Mouse (Mus musculus) forebrain, embryonic 11.5 days (tissue): ENCODE measurements around the gene Col5a3. TPM values are rescaled to one million over a fixed set of nuclear protein-coding genes. Genes with fewer than 3 reads are reported as not detected.

Source experiments
- ATAC-seq: fragments of 200-750 bp; cut with Nextera tagmentation; replicated peaks from 2 replicates; pipeline ENCODE4 v1.8.0; 2017; ENCODE audit warnings: moderate TSS enrichment; ENCODE audit not compliant: low FRiP score
- DNase-seq: peaks from one replicate; pipeline ENCODE4 v3.0.0-alpha.2; 2017; ENCODE audit warnings: low spot score
- H3K27ac ChIP-seq: fragments of 300-500 bp; sonication (generic); 2 replicates; pipeline ENCODE4 v1.5.1; 2014; ENCODE audit warnings: low read depth, low read length
- H3K27me3 ChIP-seq: fragments of 300-500 bp; sonication (generic); 2 replicates; pipeline ENCODE4 v1.6.1; 2014; ENCODE audit warnings: mild to moderate bottlenecking, low read length, mixed read lengths; ENCODE audit not compliant: control insufficient read depth, insufficient read depth
- H3K36me3 ChIP-seq: fragments of 300-500 bp; sonication (generic); 2 replicates; pipeline ENCODE4 v1.6.1; 2014; ENCODE audit warnings: mild to moderate bottlenecking, low read length, moderate library complexity, mixed read lengths; ENCODE audit not compliant: control insufficient read depth, insufficient read depth
- H3K4me1 ChIP-seq: fragments of 300-500 bp; sonication (generic); replicated peaks from 2 replicates; pipeline ENCODE4 v1.6.1; 2014; ENCODE audit warnings: low read length, mixed read lengths; ENCODE audit not compliant: control insufficient read depth, insufficient read depth
- H3K4me2 ChIP-seq: fragments of 300-500 bp; sonication (generic); 2 replicates; pipeline ENCODE4 v1.6.1; 2014; ENCODE audit warnings: low read depth, mild to moderate bottlenecking, low read length, moderate library complexity, mixed read lengths; ENCODE audit not compliant: severe bottlenecking
- H3K4me3 ChIP-seq: fragments of 300-500 bp; sonication (generic); 2 replicates; pipeline ENCODE4 v1.5.1; 2014; ENCODE audit warnings: low read depth, low read length
- H3K9ac ChIP-seq: fragments of 300-500 bp; sonication (generic); 2 replicates; pipeline ENCODE4 v1.6.1; 2014; ENCODE audit warnings: low read length
- H3K9me3 ChIP-seq: fragments of 300-500 bp; sonication (generic); 2 replicates; pipeline ENCODE4 v1.6.1; 2016; ENCODE audit warnings: low read length, mixed read lengths; ENCODE audit not compliant: control insufficient read depth
- WGBS: fragments of 180-500 bp; shearing (Covaris S2); extraction: QIAGEN DNeasy Blood & Tissue Kit; methylation state at CpG from one replicate; pipeline ENCODE4 v1.1.7; 2014; 5-methylcytosine and 5-hydroxymethylcytosine counted together
- polyA plus RNA-seq: library from polyadenylated mRNA; unstranded; fragments of >200 nt; fragmentation: Nextera tagmentation; extraction: Ambion mirVana; gene quantifications from 2 replicates; pipeline ENCODE4 v1.2.1, GENCODE M21; 2014

Gene Col5a3
- polyA plus RNA-seq, 1 experiment from 2014 or later: 0.52 TPM

- Histone ChIP-seq H3K4me3 (no peak overlapping the region), H3K27ac (no peak overlapping the region), H3K4me2 (no peak overlapping the region), H3K4me1 (0 out of 2 replicates have a peak, but pooled peaks cover 2% of the 10 kb centered on the region), H3K27me3 (no peaks in the 10 kb centered on the region; the same call in 1 of the 2 replicates), H3K36me3 (no peaks in the 10 kb centered on the region), H3K9me3 (no peaks in the 10 kb centered on the region), H3K9ac (no peak overlapping the region)
- ATAC-seq (no peak), DNase-seq (no peak)
- WGBS: 94% methylated on average over 2 of the region's 2 CpGs
Observed at GRCm38 (mm10) chr9:20737227-20737626, 77.6 kb downstream of the Col5a3 start.

- WGBS: 88% methylated on average over 3 of the region's 3 CpGs
- no peak overlapping the region for H3K4me2 ChIP-seq
- no peak overlapping the region for H3K9ac ChIP-seq
- H3K4me1 ChIP-seq: 0 out of 2 replicates have a peak, but pooled peaks cover 2% of the 10 kb centered on the region
- H3K27ac ChIP-seq: no peak overlapping the region
- H3K9me3 ChIP-seq: no peaks in the 10 kb centered on the region
- ATAC-seq (no peak), DNase-seq (no peak)
- no peak overlapping the region for H3K4me3 ChIP-seq
- H3K36me3 ChIP-seq: no peaks in the 10 kb centered on the region
- H3K27me3 ChIP-seq: no peaks in the 10 kb centered on the region; the same call in 1 of the 2 replicates
Observed at GRCm38 (mm10) chr9:20734692-20735091, 80.2 kb downstream of the Col5a3 start.

DNA sequence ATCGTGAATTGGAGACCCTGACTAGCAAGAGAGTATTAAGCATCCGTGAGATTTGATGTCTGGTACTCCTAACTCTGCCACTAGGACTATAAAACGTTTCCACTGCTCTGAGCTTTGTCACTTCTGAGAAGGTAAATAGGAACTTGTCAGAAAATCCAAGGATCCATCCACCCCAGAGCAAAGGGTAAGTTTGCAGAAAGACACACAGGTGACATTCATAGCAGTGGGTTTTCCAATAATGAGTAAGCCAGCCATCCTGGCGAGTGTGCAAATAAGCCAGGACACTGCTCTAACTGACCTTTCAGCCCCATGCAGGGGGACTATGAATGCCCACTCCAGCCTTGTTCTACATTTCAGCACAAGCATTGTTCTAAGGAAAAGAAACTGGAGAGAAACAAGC lies 83.1 kb downstream of the Col5a3 start:
- no peak overlapping the region for H3K4me3 ChIP-seq
- H3K27ac ChIP-seq: no peak overlapping the region
- WGBS: 65% methylated on average over 4 of the region's 4 CpGs
- H3K4me1 ChIP-seq: 0 out of 2 replicates have a peak, but pooled peaks cover 2% of the 10 kb centered on the region
- no peak overlapping the region for H3K4me2 ChIP-seq
- H3K9ac ChIP-seq: no peak overlapping the region
- H3K36me3 ChIP-seq: no peaks in the 10 kb centered on the region
- ATAC-seq: no peak
- no peak for DNase-seq
- H3K9me3 ChIP-seq: no peaks in the 10 kb centered on the region
- H3K27me3 ChIP-seq: peaks cover 25% of the 10 kb centered on the region

GRCm38 (mm10) chr9:20729451-20729850 lies 85.4 kb downstream of the Col5a3 start:
- H3K4me1 ChIP-seq: peaks cover 5% of the 10 kb centered on the region; the same call in 1 of the 2 replicates
- H3K9me3 ChIP-seq: no peaks in the 10 kb centered on the region
- no peaks in the 10 kb centered on the region for H3K36me3 ChIP-seq
- ATAC-seq (no peak), DNase-seq (no peak)
- no peak overlapping the region for H3K27ac ChIP-seq
- H3K4me3 ChIP-seq: no peak overlapping the region
- no peak overlapping the region for H3K4me2 ChIP-seq
- peaks cover 36% of the 10 kb centered on the region for H3K27me3 ChIP-seq
- WGBS: 60% methylated on average over 6 of the region's 6 CpGs
- H3K9ac ChIP-seq: no peak overlapping the region

- peak; percentile 83 for DNase-seq
- Histone ChIP-seq H3K4me2 (peak overlapping the region; percentile 97), H3K36me3 (no peaks in the 10 kb centered on the region), H3K4me1 (peaks cover 5% of the 10 kb centered on the region; the same call in 1 of the 2 replicates), H3K27ac (no peak overlapping the region), H3K9me3 (no peaks in the 10 kb centered on the region), H3K27me3 (peaks cover 36% of the 10 kb centered on the region), H3K9ac (peak overlapping the region; percentile 7), H3K4me3 (peak overlapping the region; percentile 55)
- under 1% methylated on average over 46 of the region's 46 CpGs for WGBS
- peak; percentile 62 for ATAC-seq
Observed at GRCm38 (mm10) chr9:20727601-20728113, 87.2 kb downstream of the Col5a3 start.

- WGBS: 1% methylated on average over 52 of the region's 54 CpGs
- no peak overlapping the region for H3K27ac ChIP-seq
- ATAC-seq (peak; percentile 65), DNase-seq (peak; percentile 73)
- H3K9ac ChIP-seq: peak overlapping the region; percentile 63
- peak overlapping the region; percentile 55 for H3K4me3 ChIP-seq
- H3K4me1 ChIP-seq: peaks cover 5% of the 10 kb centered on the region; the same call in 1 of the 2 replicates
- H3K4me2 ChIP-seq: peak overlapping the region; percentile 97
- H3K9me3 ChIP-seq: no peaks in the 10 kb centered on the region
- peaks cover 36% of the 10 kb centered on the region for H3K27me3 ChIP-seq
- no peaks in the 10 kb centered on the region for H3K36me3 ChIP-seq
Observed at GRCm38 (mm10) chr9:20726859-20727600, 87.8 kb downstream of the Col5a3 start.

GRCm38 (mm10) chr9:20726134-20726858 lies 88.6 kb downstream of the Col5a3 start:
- Histone ChIP-seq H3K4me2 (peak overlapping the region; percentile 97), H3K9ac (peak overlapping the region; percentile 63), H3K27me3 (peaks cover 36% of the 10 kb centered on the region), H3K9me3 (no peaks in the 10 kb centered on the region), H3K4me3 (peak overlapping the region; percentile 55), H3K36me3 (no peaks in the 10 kb centered on the region), H3K27ac (no peak overlapping the region), H3K4me1 (peaks cover 5% of the 10 kb centered on the region; the same call in 1 of the 2 replicates)
- DNase-seq: peak; percentile 65
- WGBS: 2% methylated on average over 42 of the region's 42 CpGs
- ATAC-seq: peak; percentile 20; the same call in 1 of the 2 replicates

DNA sequence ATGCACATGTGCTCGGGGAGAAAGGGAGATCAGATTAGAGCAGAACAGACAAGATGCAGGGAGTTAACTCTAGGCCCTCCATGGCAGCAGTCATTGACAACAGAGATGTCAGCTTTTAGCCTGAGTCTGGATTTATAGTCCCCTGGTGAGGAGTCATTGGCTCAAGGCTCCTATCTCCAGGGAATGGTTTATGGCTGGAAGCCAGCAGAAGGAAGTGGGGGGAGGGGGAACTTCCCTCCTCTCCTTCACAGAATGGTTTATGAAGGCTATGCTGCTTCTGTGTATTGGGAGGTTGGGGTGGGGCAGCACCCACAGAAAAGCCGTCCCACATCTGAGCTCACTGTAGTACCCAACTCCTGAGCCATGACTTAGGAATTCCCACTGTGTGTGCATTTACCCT lies 93.3 kb downstream of the Col5a3 start:
- no peak for DNase-seq
- WGBS: 76% methylated on average over 2 of the region's 2 CpGs
- Histone ChIP-seq H3K4me2 (no peak overlapping the region), H3K9me3 (no peaks in the 10 kb centered on the region), H3K4me1 (peaks cover 5% of the 10 kb centered on the region; the same call in 1 of the 2 replicates), H3K27me3 (peaks cover 11% of the 10 kb centered on the region), H3K36me3 (no peaks in the 10 kb centered on the region), H3K4me3 (no peak overlapping the region), H3K27ac (no peak overlapping the region), H3K9ac (no peak overlapping the region)
- no peak for ATAC-seq
